Comparison of ENCODE assay signal across 10 mouse cellular contexts in the genomic region with DNA sequence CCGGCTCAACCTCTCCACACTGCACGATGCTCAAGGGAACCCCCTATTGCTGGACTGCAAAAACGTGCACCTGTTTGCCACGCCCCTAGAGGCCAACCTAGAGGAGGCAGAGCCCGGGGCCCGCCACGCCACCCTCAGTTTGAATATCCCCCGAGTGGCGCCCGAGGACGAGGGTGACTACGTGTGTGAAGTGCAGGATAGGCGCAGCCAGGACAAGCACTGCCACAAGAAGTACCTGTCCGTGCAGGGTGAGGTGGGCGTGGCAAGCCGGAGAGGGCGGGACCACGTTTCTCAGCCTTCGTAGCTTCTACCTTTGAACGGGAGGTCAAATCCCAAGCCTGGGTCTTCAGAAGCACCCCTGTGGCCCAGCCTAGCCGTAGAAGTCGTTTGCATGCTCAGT. TPM values are rescaled to one million over a fixed set of nuclear protein-coding genes. Genes with fewer than 3 reads are reported as not detected.
DNase-seq lines count a peak whose midpoint lies in the region; ATAC-seq lines count a peak whose summit lies in the region.
"Had no signal": no experiment of that assay in that cellular context is flagged by ENCODE, and none has a peak within 500 bp of the region (broad histone marks: within the 10 kb centered on the region; RNA-seq: fewer than 3 reads in every experiment).

No protein-coding gene starts in this region.

- ATAC-seq in midbrain, embryonic 11.5 days (ENCODE audit: low FRiP score): no peak
- ATAC-seq in liver, embryonic 12.5 days: no peak; the same call in 1 of the 2 replicates

- peak overlapping the region; percentile 27; the same call in 1 of the 2 replicates for H3K4me3 ChIP-seq in heart, embryonic 10.5 days
- H3K4me3 ChIP-seq in midbrain, embryonic 10.5 days: peak overlapping the region; percentile 19; the same call in 1 of the 2 replicates
- no peak overlapping the region for H3K4me3 ChIP-seq in midbrain, embryonic 11.5 days (ENCODE audit: low read depth, low read length)
- no peak overlapping the region for H3K4me3 ChIP-seq in liver, embryonic 12.5 days

- WGBS in heart, embryonic 10.5 days: 21% methylated on average over 22 of the region's 22 CpGs
- 7% methylated on average over 22 of the region's 22 CpGs for WGBS in midbrain, embryonic 10.5 days
- 8% methylated on average over 22 of the region's 22 CpGs for WGBS in midbrain, embryonic 11.5 days
- WGBS in liver, embryonic 12.5 days (ENCODE audit: insufficient replicate concordance): 49% methylated on average over 22 of the region's 22 CpGs

- no peak overlapping the region for H3K9ac ChIP-seq in midbrain, embryonic 11.5 days (ENCODE audit: low read length)
- no peak overlapping the region for H3K9ac ChIP-seq in liver, embryonic 12.5 days

- H3K27me3 ChIP-seq in heart, embryonic 10.5 days (ENCODE audit: insufficient read depth, poor library complexity, severe bottlenecking): peaks cover 79% of the 10 kb centered on the region
- peaks cover 76% of the 10 kb centered on the region for H3K27me3 ChIP-seq in midbrain, embryonic 10.5 days (ENCODE audit: low read depth, poor library complexity, severe bottlenecking)
- H3K27me3 ChIP-seq in midbrain, embryonic 11.5 days (ENCODE audit: control insufficient read depth, insufficient read depth, low read length): peaks cover 33% of the 10 kb centered on the region
- peaks cover 67% of the 10 kb centered on the region for H3K27me3 ChIP-seq in liver, embryonic 12.5 days (replicated peaks)

- 0 out of 2 replicates have a peak, but pooled peaks cover 2% of the 10 kb centered on the region for H3K36me3 ChIP-seq in heart, embryonic 10.5 days
- no peaks in the 10 kb centered on the region for H3K36me3 ChIP-seq in midbrain, embryonic 10.5 days
- no peaks in the 10 kb centered on the region for H3K36me3 ChIP-seq in midbrain, embryonic 11.5 days (ENCODE audit: control insufficient read depth, insufficient read depth, low read length)
- H3K36me3 ChIP-seq in liver, embryonic 12.5 days: no peaks in the 10 kb centered on the region

- no peak overlapping the region for H3K4me2 ChIP-seq in midbrain, embryonic 11.5 days
- H3K4me2 ChIP-seq in liver, embryonic 12.5 days: peak overlapping the region; percentile 33; the same call in 1 of the 2 replicates

- peaks cover 32% of the 10 kb centered on the region for H3K4me1 ChIP-seq in heart, embryonic 10.5 days
- peaks cover 22% of the 10 kb centered on the region for H3K4me1 ChIP-seq in midbrain, embryonic 10.5 days
- H3K4me1 ChIP-seq in midbrain, embryonic 11.5 days (ENCODE audit: control insufficient read depth, insufficient read depth, low read length): no peaks in the 10 kb centered on the region
- H3K4me1 ChIP-seq in liver, embryonic 12.5 days: peaks cover 3% of the 10 kb centered on the region; the same call in 1 of the 2 replicates

- no peaks in the 10 kb centered on the region for H3K9me3 ChIP-seq in heart, embryonic 10.5 days
- H3K9me3 ChIP-seq in midbrain, embryonic 10.5 days (replicated peaks): no peaks in the 10 kb centered on the region
- no peaks in the 10 kb centered on the region for H3K9me3 ChIP-seq in midbrain, embryonic 11.5 days (ENCODE audit: control insufficient read depth, low read length)
- H3K9me3 ChIP-seq in liver, embryonic 12.5 days (replicated peaks): no peaks in the 10 kb centered on the region

- DNase-seq in heart, embryonic 10.5 days (ENCODE audit: low spot score): no peak
- DNase-seq in heart, adult 9 months (ENCODE audit: low spot score in 2 of 2): no peak
- no peak for DNase-seq in midbrain, embryonic 10.5 days (ENCODE audit: low spot score)
- no peak for DNase-seq in midbrain, embryonic 11.5 days (ENCODE audit: low spot score, missing footprints)
- peak; percentile 56 for DNase-seq in testis, postnatal 10 days (ENCODE audit: low spot score)
- DNase-seq in layer of hippocampus, adult 9-10 months (ENCODE audit: low spot score): no peak
- DNase-seq in urinary bladder, postnatal 14 days (ENCODE audit: low spot score): no peak
- DNase-seq: embryo, embryonic 11 days; thymus, postnatal 36 days had no signal

- H3K27ac ChIP-seq in heart, embryonic 10.5 days: no peak overlapping the region
- no peak overlapping the region for H3K27ac ChIP-seq in midbrain, embryonic 10.5 days (replicated peaks)
- H3K27ac ChIP-seq in midbrain, embryonic 11.5 days (ENCODE audit: low read depth, low read length): no peak overlapping the region
- no peak overlapping the region for H3K27ac ChIP-seq in liver, embryonic 12.5 days

RNA-seq across cellular contexts. Expression of a gene that starts 25.0 kb away (rescaled TPM):
- polyA plus RNA-seq in heart, embryonic 10.5 days (2016; fragmentation: Nextera tagmentation; extraction: Ambion mirVana): 7.3 and 8.2 TPM in 2 replicates
- polyA plus RNA-seq in midbrain, embryonic 10.5 days (2016; fragmentation: Nextera tagmentation; extraction: Ambion mirVana): 3.8 TPM in 2 replicates
- 2.4 and 2.6 TPM in 2 replicates for polyA plus RNA-seq in midbrain, embryonic 11.5 days (2014; fragmentation: Nextera tagmentation; extraction: Ambion mirVana)
- polyA plus RNA-seq in liver, embryonic 12.5 days (2016; fragmentation: Nextera tagmentation; extraction: Ambion mirVana): 4.7 and 4.8 TPM in 2 replicates

RNA-seq across cellular contexts. Expression of a gene that starts 29.3 kb away (rescaled TPM):
- 0.30 and 1.3 TPM in 2 replicates for polyA plus RNA-seq in heart, embryonic 10.5 days (2016; fragmentation: Nextera tagmentation; extraction: Ambion mirVana)
- not detected in 2 replicates for polyA plus RNA-seq in midbrain, embryonic 10.5 days (2016; fragmentation: Nextera tagmentation; extraction: Ambion mirVana)
- polyA plus RNA-seq in midbrain, embryonic 11.5 days (2014; fragmentation: Nextera tagmentation; extraction: Ambion mirVana): not detected in 2 replicates
- polyA plus RNA-seq in liver, embryonic 12.5 days (2016; fragmentation: Nextera tagmentation; extraction: Ambion mirVana): not detected in 2 replicates

Comparison
In these comparisons a context has a peak if more than half of its experiments do, and no peak if none do; other contexts are left out.
1. H3K4me3 ChIP-seq: peak in heart, embryonic 10.5 days (single experiment) and midbrain, embryonic 10.5 days (single experiment); none in midbrain, embryonic 11.5 days (single experiment) and liver, embryonic 12.5 days (single experiment).